Mouse (Mus musculus) lung, adult 2 months (tissue): ENCODE data around the gene Olfr480.

Experiments used
- CTCF ChIP-seq: fragments of 200-500 bp; IDR thresholded peaks from 2 replicates; pipeline ENCODE4 v1.5.1; 2011; ENCODE audit warnings: mild to moderate bottlenecking, low read length, control low read depth; ENCODE audit not compliant: insufficient read depth
- POLR2A ChIP-seq: fragments of 200-500 bp; IDR thresholded peaks from 2 replicates; pipeline ENCODE4 v1.6.1; 2011; ENCODE audit warnings: low read depth, mild to moderate bottlenecking, control low read depth, low read length, borderline replicate concordance; ENCODE audit errors: extremely low read depth

DNA sequence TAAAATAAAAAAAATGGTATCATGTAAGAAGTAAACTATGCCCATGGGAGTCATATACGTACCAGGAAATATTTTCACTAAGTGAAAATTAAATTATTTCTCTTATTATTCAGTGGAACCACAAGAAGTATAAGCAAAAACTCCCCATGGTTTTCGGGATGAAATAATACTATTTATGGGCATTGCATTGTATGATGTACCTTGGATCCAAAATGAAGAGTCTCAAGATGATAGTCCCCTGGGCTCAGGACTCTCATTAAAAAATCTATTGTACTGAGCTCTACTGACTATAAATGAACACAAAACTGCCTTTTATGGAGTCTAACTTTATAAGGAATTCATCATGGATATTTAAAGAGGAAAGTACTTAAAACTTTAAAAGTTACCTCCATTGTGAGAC lies 16.8 kb downstream of the Olfr480 start, which contains the start of gene Olfr479:
- TF ChIP-seq CTCF (no peak), POLR2A (no peak)
